Mouse (Mus musculus): ENCODE measurements around the gene Ces3a.
"Not testable (repeated sequence)": the region's sequence is repeated elsewhere in the genome, so short reads cannot be mapped to it uniquely, and the experiment has no call there.

- TF ChIP-seq CTCF (IDR thresholded peaks at IDR 0.05; ENCODE audit: control insufficient read depth, insufficient read depth, low read length); POLR2A (IDR thresholded peaks at IDR 0.05; ENCODE audit: borderline replicate concordance, control insufficient read depth, low read depth, low read length): not testable (repeated sequence)
Observed at GRCm38 (mm10) chr8:105067905-105068304, 19.5 kb downstream of the Ces3a start.
